Mouse (Mus musculus) stomach, embryonic 16.5 days (tissue): ENCODE results near the gene Srpk1. TPM values are rescaled to one million over a fixed set of nuclear protein-coding genes. Genes with fewer than 3 reads are reported as not detected.
A peak's percentile ranks its signal among the peaks of the same experiment; 100 is the strongest.

Source experiments
- ATAC-seq: fragments of 200-750 bp; cut with Nextera tagmentation; 2 replicates; pipeline ENCODE4 v1.8.0; 2017; ENCODE audit warnings: moderate number of reproducible peaks, moderate TSS enrichment; ENCODE audit not compliant: insufficient read depth, low FRiP score
- H3K27ac ChIP-seq: fragments of 300-500 bp; sonication (generic); 2 replicates; pipeline ENCODE4 v1.5.1; 2014; ENCODE audit warnings: low read length
- H3K27me3 ChIP-seq: fragments of 300-500 bp; sonication (generic); 2 replicates; pipeline ENCODE4 v1.6.1; 2014; ENCODE audit warnings: low read length, control low read depth, mixed read lengths; ENCODE audit not compliant: control insufficient read depth, insufficient read depth
- H3K36me3 ChIP-seq: fragments of 300-500 bp; sonication (generic); 2 replicates; pipeline ENCODE4 v1.6.1; 2014; ENCODE audit warnings: low read length; ENCODE audit not compliant: control insufficient read depth, insufficient read depth
- H3K4me1 ChIP-seq: fragments of 300-500 bp; sonication (generic); 2 replicates; pipeline ENCODE4 v1.6.1; 2014; ENCODE audit warnings: low read length, control low read depth, mixed read lengths; ENCODE audit not compliant: control insufficient read depth, insufficient read depth
- H3K4me2 ChIP-seq: fragments of 300-500 bp; sonication (generic); 2 replicates; pipeline ENCODE4 v1.6.1; 2014; ENCODE audit warnings: low read depth, low read length, mixed read lengths
- H3K4me3 ChIP-seq: fragments of 300-500 bp; sonication (generic); replicated peaks from 2 replicates; pipeline ENCODE4 v1.5.1; 2014; ENCODE audit warnings: mild to moderate bottlenecking, low read length
- H3K9ac ChIP-seq: fragments of 300-500 bp; sonication (generic); 2 replicates; pipeline ENCODE4 v1.6.1; 2014; ENCODE audit warnings: low read length
- H3K9me3 ChIP-seq: fragments of 300-500 bp; sonication (generic); replicated peaks from 2 replicates; pipeline ENCODE4 v1.6.1; 2016; ENCODE audit warnings: low read length, control low read depth; ENCODE audit not compliant: control insufficient read depth
- WGBS: fragments of 180-500 bp; shearing (Covaris S2); extraction: QIAGEN DNeasy Blood & Tissue Kit; methylation state at CpG from one replicate; pipeline ENCODE4 v1.1.7; 2014; 5-methylcytosine and 5-hydroxymethylcytosine counted together
- polyA plus RNA-seq: library from polyadenylated mRNA; unstranded; fragments of >200 nt; fragmentation: Nextera tagmentation; extraction: Ambion mirVana; gene quantifications from 2 replicates; pipeline ENCODE4 v1.2.1, GENCODE M21; 2015

Gene Srpk1
- polyA plus RNA-seq, 1 experiment from 2014 or later = 67.6 TPM

DNA sequence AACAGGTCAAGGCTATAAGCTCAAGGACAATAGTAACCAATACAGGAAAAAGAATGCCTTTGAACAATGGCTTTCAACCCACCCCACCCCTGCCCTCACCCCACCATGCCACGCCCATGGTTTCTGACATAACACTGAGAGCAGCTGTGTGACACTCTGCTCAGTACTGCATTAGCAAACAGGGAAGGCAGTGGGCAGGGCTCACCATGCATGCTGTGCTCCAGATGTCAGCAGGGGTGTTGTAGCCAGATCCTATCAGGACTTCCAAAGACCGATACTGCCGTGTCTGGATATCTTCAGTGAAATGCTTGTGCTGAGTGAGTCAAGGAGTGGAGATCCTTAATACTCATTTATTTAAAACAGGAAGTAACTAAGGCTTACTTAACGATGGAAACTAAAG is 28.5 kb downstream of the Srpk1 start:
- Histone ChIP-seq H3K4me3 (no peak overlapping the region), H3K4me2 (no peak overlapping the region), H3K27me3 (no peaks in the 10 kb centered on the region), H3K27ac (no peak overlapping the region), H3K36me3 (peaks cover 46% of the 10 kb centered on the region; the same call in 1 of the 2 replicates), H3K9me3 (no peaks in the 10 kb centered on the region), H3K4me1 (no peaks in the 10 kb centered on the region), H3K9ac (no peak overlapping the region)
- ATAC-seq = no peak
- 52% methylated on average over 4 of the region's 4 CpGs for WGBS

DNA sequence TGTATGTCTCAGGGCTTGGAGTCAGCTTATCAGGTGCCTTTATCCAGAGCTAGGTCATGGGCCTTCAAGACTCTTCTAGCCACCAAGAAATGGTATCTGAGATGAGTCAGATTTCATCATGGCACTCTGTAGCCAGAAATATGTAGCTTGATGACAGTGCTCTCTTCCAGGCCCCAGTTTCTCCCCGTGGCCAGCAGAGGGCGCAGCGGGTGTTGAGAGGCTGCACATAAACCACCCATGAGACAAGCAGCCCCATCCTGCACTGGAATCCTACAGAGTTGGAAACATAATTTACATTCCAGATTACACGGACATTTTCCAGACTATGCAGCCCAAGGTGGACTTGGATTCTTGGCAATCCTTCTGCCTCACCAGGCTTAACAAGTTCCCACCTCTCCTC is 29.5 kb downstream of the Srpk1 start:
- Histone ChIP-seq H3K9me3 (no peaks in the 10 kb centered on the region), H3K4me3 (no peak overlapping the region), H3K27me3 (no peaks in the 10 kb centered on the region), H3K9ac (no peak overlapping the region), H3K4me1 (no peaks in the 10 kb centered on the region), H3K4me2 (no peak overlapping the region), H3K27ac (no peak overlapping the region), H3K36me3 (peaks cover 47% of the 10 kb centered on the region; the same call in 1 of the 2 replicates)
- WGBS = 17% methylated on average over 4 of the region's 4 CpGs
- peak; percentile 17; the same call in 1 of the 2 replicates for ATAC-seq

DNA sequence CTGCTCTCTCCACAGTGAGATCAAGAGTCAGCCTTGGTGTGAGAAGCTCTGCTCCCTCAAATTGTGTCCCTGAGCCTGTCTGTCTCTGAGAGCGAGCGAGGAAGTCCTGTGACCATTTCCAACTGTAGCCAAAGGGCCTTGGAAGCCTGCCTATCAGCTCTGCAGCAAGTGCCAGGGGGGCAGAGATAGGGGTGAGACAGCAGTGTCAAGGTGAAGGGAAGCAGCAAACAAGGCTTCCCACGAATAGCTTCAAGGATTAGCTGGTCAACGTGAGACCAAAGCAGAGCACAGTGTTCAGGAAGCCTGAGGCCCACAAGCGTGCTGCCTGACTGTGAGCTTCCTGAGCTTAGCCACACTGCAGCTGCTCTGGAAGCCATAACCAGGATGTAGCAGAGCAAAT is 31.0 kb downstream of the Srpk1 start:
- no peak overlapping the region for H3K4me2 ChIP-seq
- H3K4me3 ChIP-seq = no peak overlapping the region
- peaks cover 46% of the 10 kb centered on the region for H3K36me3 ChIP-seq
- no peaks in the 10 kb centered on the region for H3K27me3 ChIP-seq
- H3K4me1 ChIP-seq = no peaks in the 10 kb centered on the region
- 92% methylated on average over 5 of the region's 5 CpGs for WGBS
- no peak overlapping the region for H3K27ac ChIP-seq
- H3K9me3 ChIP-seq = no peaks in the 10 kb centered on the region
- ATAC-seq = no peak
- no peak overlapping the region for H3K9ac ChIP-seq

DNA sequence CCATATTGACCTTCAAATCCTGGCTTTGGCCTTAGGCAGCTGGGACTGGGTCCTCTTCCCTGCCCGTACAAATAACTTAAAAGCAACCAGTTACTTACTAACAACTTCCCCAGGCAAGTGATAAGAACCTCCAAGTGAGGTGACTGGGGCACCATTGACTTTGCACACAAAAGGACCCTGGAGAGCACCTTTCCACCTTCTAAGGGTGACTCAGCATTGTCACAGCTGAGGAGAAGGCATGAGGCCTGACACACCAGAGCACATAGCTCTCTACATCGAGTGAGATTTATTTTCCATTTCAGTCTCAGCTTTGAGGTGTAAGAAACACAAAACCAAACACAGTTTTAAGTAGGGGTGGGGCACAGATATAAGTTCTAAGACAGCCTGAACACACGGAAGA is 31.9 kb downstream of the Srpk1 start:
- H3K36me3 ChIP-seq = peaks cover 39% of the 10 kb centered on the region

DNA sequence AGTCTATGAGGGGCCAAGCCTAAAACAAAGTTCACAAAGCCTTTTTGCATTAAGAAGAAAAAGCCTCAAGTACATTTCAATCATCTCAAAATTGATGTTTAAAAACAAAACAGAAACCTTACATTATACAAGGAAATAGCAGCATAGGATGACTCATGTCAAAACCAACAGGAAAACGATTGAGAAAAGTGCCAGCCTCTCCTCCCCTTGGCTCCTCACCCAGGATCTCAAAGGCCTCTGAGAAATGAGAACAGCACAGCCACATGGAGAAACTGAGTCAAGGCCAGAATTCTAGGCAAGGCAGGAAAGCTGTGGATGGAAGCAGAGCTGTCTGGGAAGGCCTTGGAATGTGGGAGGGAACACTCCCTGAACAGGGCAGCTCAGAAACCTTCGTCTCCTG is 33.9 kb downstream of the Srpk1 start:
- no peak overlapping the region for H3K9ac ChIP-seq
- peaks cover 39% of the 10 kb centered on the region for H3K36me3 ChIP-seq
- 85% methylated on average over 2 of the region's 2 CpGs for WGBS
- no peak overlapping the region for H3K4me3 ChIP-seq
- no peak overlapping the region for H3K4me2 ChIP-seq
- H3K27ac ChIP-seq = no peak overlapping the region
- H3K9me3 ChIP-seq = no peaks in the 10 kb centered on the region
- H3K27me3 ChIP-seq = no peaks in the 10 kb centered on the region
- ATAC-seq = no peak
- H3K4me1 ChIP-seq = no peaks in the 10 kb centered on the region

More for the DNA sequence above, 31.9 kb downstream of the Srpk1 start:
- H3K4me1 ChIP-seq = no peaks in the 10 kb centered on the region
- H3K9me3 ChIP-seq = no peaks in the 10 kb centered on the region
- 76% methylated on average over 3 of the region's 3 CpGs for WGBS
- no peak overlapping the region for H3K9ac ChIP-seq
- no peak overlapping the region for H3K27ac ChIP-seq
- H3K4me3 ChIP-seq = no peak overlapping the region
- ATAC-seq = no peak
- H3K4me2 ChIP-seq = no peak overlapping the region
- no peaks in the 10 kb centered on the region for H3K27me3 ChIP-seq

DNA sequence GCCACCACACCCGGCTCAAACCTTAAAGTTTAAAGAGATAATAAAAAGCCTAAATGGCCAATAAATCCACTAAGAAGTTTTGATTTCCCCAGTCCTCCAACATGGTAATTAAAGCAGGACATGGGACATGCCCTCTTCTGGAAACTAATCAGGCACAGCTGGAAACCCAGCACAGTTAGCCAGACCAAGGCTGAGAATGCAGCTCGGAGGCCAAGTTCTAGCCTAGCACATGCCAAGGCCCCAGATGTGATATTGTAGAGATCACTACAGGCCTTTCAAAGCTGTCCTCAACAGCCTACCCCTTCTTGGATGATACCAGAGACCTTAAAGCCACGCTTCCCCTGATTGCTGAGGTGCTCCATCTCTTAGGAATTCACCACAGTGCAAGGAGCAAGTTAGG is 36.0 kb downstream of the Srpk1 start:
- peaks cover 25% of the 10 kb centered on the region for H3K36me3 ChIP-seq
- no peak overlapping the region for H3K27ac ChIP-seq
- no peak overlapping the region for H3K4me3 ChIP-seq
- WGBS = 74% methylated on average over 3 of the region's 3 CpGs
- no peaks in the 10 kb centered on the region for H3K4me1 ChIP-seq
- H3K4me2 ChIP-seq = no peak overlapping the region
- no peak overlapping the region for H3K9ac ChIP-seq
- no peaks in the 10 kb centered on the region for H3K9me3 ChIP-seq
- ATAC-seq = no peak
- no peaks in the 10 kb centered on the region for H3K27me3 ChIP-seq

DNA sequence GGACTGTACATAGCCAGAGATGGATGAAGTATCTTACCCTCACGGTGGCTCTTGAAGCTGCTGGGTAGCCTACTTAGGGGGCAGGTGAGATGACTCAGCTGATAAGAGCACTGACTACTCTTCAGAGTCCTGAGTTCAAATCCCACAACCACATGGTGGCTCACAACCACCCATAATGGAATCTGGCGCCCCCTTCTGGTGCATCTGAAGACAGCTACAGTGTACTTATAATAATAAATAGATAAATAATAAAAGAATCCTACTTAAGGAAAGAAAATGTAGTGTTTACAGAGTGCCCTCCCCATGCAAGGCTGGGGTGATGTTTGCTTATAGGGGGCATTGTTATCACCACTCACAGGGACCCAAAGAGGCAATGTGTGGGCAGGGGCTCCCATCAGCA is 41.5 kb downstream of the Srpk1 start:
- Histone ChIP-seq H3K27ac (no peak overlapping the region), H3K4me1 (no peaks in the 10 kb centered on the region), H3K27me3 (no peaks in the 10 kb centered on the region), H3K9ac (no peak overlapping the region), H3K36me3 (no peaks in the 10 kb centered on the region), H3K9me3 (no peaks in the 10 kb centered on the region), H3K4me3 (no peak overlapping the region), H3K4me2 (no peak overlapping the region)
- ATAC-seq = no peak
- WGBS = 54% methylated on average over 2 of the region's 2 CpGs

DNA sequence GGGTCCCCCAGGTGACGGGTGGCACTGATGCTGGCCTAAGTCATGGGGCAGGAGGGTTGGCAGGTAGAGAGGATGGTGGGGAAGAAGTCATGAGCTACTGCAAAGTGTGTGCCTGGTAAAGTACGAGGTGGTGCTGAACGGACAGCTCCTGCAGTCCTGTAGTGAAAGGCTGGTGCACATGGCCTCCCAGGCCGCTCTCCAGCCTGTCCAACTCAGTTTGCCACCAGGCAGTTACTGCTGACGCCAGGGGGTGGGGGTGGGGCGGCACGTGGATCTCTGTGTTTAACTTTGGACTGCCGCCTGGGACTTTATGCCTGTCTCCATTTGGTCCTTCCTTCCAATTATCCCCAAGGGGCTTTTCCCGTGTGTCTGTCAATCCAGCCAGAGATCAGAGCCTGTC is 42.1 kb downstream of the Srpk1 start:
- Histone ChIP-seq H3K4me1 (peaks cover 4% of the 10 kb centered on the region), H3K9me3 (no peaks in the 10 kb centered on the region), H3K9ac (no peak overlapping the region), H3K4me2 (no peak overlapping the region), H3K27ac (no peak overlapping the region), H3K36me3 (no peaks in the 10 kb centered on the region), H3K4me3 (no peak overlapping the region), H3K27me3 (no peaks in the 10 kb centered on the region)
- 3% methylated on average over 9 of the region's 9 CpGs for WGBS
- ATAC-seq = no peak; the same call in 1 of the 2 replicates

DNA sequence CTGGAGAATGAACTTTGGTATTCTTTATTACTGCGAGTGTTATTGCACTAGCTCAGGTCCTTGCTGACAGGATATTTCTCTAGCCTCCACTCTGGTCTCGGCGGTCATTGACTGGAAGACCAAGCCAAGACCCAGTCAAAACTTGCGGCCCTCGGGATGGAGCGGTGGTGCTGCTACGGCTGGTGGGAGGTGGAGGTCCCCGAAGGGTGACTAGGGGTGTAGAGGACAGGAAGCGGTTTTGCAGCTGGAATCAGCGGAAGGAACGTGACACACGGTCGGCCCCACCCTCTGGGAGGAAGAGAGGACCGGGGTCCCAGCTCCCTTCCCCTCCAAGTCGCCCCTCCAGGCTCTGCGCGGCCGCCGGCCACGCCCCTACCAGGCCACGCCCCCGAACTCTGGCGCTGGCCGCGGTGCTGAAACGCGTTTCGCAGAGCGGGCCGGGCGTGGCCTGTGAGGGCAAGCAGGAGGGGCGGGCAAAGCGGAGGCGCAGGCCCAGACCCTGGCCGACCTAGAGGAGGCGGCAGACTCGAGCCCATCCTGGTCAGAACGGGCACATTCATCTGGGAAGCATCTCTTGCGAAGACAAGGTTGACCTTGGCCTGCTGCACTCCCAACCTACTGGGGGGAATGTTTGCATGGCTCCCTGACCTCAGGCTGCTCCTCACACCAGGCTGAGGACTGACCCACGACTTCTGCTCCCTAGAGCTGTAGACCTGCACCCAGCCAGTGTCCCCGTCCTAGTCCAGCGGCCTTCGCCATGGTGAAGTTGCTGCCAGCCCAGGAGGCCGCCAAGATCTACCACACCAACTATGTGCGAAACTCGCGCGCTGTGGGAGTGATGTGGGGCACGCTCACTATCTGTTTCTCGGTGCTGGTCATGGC is 47.0 kb downstream of the Srpk1 start, which contains the start of gene Lhfpl5:
TSS of gene Lhfpl5 (plus strand) at position 398 of the 882 bp plus-strand sequence.
- 16% methylated on average over 45 of the region's 50 CpGs for WGBS
- Histone ChIP-seq H3K9ac (no peak within 1 kb of the TSS), H3K9me3 (no peaks in the 10 kb centered on the region), H3K27ac (no peak within 1 kb of the TSS), H3K4me1 (peaks cover 4% of the 10 kb centered on the region), H3K36me3 (no peaks in the 10 kb centered on the region), H3K4me2 (peak within 1 kb of the TSS; percentile 44), H3K27me3 (no peaks in the 10 kb centered on the region), H3K4me3 (peak within 1 kb of the TSS; percentile 20)
- peak; percentile 80; the same call in 1 of the 2 replicates for ATAC-seq
